Mouse (Mus musculus) lung, adult 2 months (tissue): Measurements from ENCODE around the gene Smurf2.

Experiments
- CTCF ChIP-seq: fragments of 200-500 bp; IDR thresholded peaks from 2 replicates; pipeline ENCODE4 v1.5.1; 2011; ENCODE audit warnings: mild to moderate bottlenecking, low read length, control low read depth; ENCODE audit not compliant: insufficient read depth
- POLR2A ChIP-seq: fragments of 200-500 bp; IDR thresholded peaks from 2 replicates; pipeline ENCODE4 v1.6.1; 2011; ENCODE audit warnings: low read depth, mild to moderate bottlenecking, control low read depth, low read length, borderline replicate concordance; ENCODE audit errors: extremely low read depth

DNA sequence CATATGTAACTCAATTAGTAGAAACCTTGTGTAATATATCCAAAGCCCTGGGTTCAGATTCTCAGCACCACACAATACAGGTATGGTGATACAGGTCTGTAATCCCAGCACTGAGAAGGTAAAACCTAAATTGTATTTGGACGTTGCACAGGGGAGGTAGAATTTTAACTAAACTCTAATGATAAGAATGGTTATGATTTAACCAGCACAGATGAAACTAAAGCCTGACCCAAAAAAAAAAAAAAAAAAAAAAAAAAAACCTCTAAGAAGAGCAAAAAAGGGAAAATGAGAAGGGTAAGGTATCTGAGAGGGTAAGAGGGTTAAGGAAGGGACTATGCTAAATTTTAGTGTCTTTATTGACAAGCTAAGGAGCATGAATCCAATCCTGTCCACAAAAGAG lies 20.7 kb downstream of the Smurf2 start:
- no peak for TF ChIP-seq POLR2A
- no peak for TF ChIP-seq CTCF
